Mouse (Mus musculus) liver, adult 2 months (tissue): Measurements from ENCODE around the gene Dapk2. TPM values are rescaled to one million over a fixed set of nuclear protein-coding genes. Genes with fewer than 3 reads are reported as not detected.

Source experiments
- DNase-seq: peaks from one replicate; pipeline ENCODE4 v3.0.0-alpha.2; 2011; ENCODE audit warnings: low read depth, low spot score; ENCODE audit errors: extremely low read depth
- H3K27ac ChIP-seq: fragments of 200-500 bp; replicated peaks from 2 replicates; pipeline ENCODE4 v1.5.1; 2012; ENCODE audit warnings: low read depth, mild to moderate bottlenecking, control low read depth, inconsistent platforms, low read length; ENCODE audit not compliant: insufficient read depth
- H3K27me3 ChIP-seq: fragments of 200-500 bp; 2 replicates; pipeline ENCODE4 v1.6.1; 2012; ENCODE audit warnings: mild to moderate bottlenecking, moderate library complexity, low read length, inconsistent platforms; ENCODE audit not compliant: control insufficient read depth, insufficient read depth
- H3K36me3 ChIP-seq: fragments of 200-500 bp; 2 replicates; pipeline ENCODE4 v1.6.1; 2012; ENCODE audit warnings: low read length, inconsistent platforms; ENCODE audit not compliant: control insufficient read depth, insufficient read depth
- H3K4me1 ChIP-seq: fragments of 200-500 bp; 2 replicates; pipeline ENCODE4 v1.6.1; 2011; ENCODE audit warnings: low read length; ENCODE audit not compliant: control insufficient read depth, insufficient read depth
- H3K4me3 ChIP-seq: fragments of 200-500 bp; 2 replicates; pipeline ENCODE4 v1.5.1; 2011; ENCODE audit warnings: low read depth, mild to moderate bottlenecking, control low read depth, low read length, moderate library complexity; ENCODE audit not compliant: insufficient read depth
- H3K79me2 ChIP-seq: fragments of 200-500 bp; 2 replicates; pipeline ENCODE4 v1.6.1; 2012; ENCODE audit warnings: inconsistent platforms, mild to moderate bottlenecking, low read length, moderate library complexity; ENCODE audit not compliant: control insufficient read depth, insufficient read depth
- H3K9ac ChIP-seq: fragments of 200-500 bp; 2 replicates; pipeline ENCODE4 v1.6.1; 2012; ENCODE audit warnings: low read depth, mild to moderate bottlenecking, control low read depth, inconsistent platforms, low read length
- CTCF ChIP-seq: fragments of 200-500 bp; IDR thresholded peaks from 2 replicates; pipeline ENCODE4 v1.5.1; 2011; ENCODE audit warnings: low read depth, low read length, control low read depth
- POLR2A ChIP-seq: fragments of 200-500 bp; IDR thresholded peaks from 2 replicates; pipeline ENCODE4 v1.6.1; 2011; ENCODE audit warnings: low read length, control low read depth; ENCODE audit not compliant: insufficient read depth; ENCODE audit errors: extremely low read depth
- WGBS: fragments of 180-500 bp; shearing (Covaris S2); methylation state at CpG from one replicate; pipeline ENCODE4 v1.1.7; 2018; 5-methylcytosine and 5-hydroxymethylcytosine counted together
- polyA plus RNA-seq: library from polyadenylated mRNA; depleted of rRNA; stranded (reverse); fragments of >200 nt; gene quantifications from 2 replicates; pipeline ENCODE4 v1.2.3, GENCODE M21; 2012
- total RNA-seq: library from RNA; depleted of rRNA; stranded (reverse); fragments of >200 nt; gene quantifications from 2 replicates; pipeline ENCODE4 v1.2.3, GENCODE M21; 2014

Dapk2 gene
- total and polyA plus RNA-seq, 2 experiments = 6.2 to 9.6 TPM

DNA sequence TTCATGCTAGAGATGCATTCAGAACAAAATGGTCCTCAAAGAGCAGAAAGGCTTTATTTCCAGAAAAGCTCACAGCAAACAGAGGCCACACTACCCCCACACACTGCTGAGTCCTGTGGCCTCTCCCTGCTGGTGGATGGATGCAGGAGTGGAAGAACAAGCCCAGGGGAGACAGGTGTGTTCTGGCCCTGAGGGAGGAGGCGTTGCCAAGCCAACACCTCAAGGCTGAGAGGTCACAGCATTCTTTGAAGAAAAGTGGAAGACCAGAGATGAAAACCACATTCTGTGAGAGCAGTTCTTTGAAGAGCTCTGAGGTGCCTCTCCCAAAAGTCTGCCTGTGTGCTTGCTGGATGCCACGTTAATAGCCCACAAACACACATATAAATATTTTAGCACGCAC lies 116.6 kb downstream of the Dapk2 start:
- Histone ChIP-seq H3K27ac (no peak overlapping the region), H3K4me1 (peaks cover 3% of the 10 kb centered on the region; the same call in 1 of the 2 replicates), H3K36me3 (peaks cover 18% of the 10 kb centered on the region; the same call in 1 of the 2 replicates), H3K4me3 (no peak overlapping the region), H3K79me2 (no peaks in the 10 kb centered on the region), H3K9ac (no peak overlapping the region), H3K27me3 (no peaks in the 10 kb centered on the region)
- no peak for DNase-seq
- TF ChIP-seq CTCF (no peak), POLR2A (no peak)
- WGBS = 77% methylated on average over 3 of the region's 3 CpGs

- Histone ChIP-seq H3K27me3 (no peaks in the 10 kb centered on the region), H3K4me1 (peaks cover 3% of the 10 kb centered on the region; the same call in 1 of the 2 replicates), H3K4me3 (no peak overlapping the region), H3K36me3 (peaks cover 18% of the 10 kb centered on the region; the same call in 1 of the 2 replicates), H3K9ac (no peak overlapping the region; the same call in 1 of the 2 replicates), H3K27ac (peak overlapping the region; percentile 46), H3K79me2 (no peaks in the 10 kb centered on the region)
- 42% methylated on average over 15 of the region's 15 CpGs for WGBS
- DNase-seq = no peak
- no peak for TF ChIP-seq POLR2A
- TF ChIP-seq CTCF = no peak
These were observed 117.4 kb downstream of the Dapk2 start for GRCm38 (mm10) chr9:66275267-66275991.

GRCm38 (mm10) chr9:66276062-66276461 lies 118.0 kb downstream of the Dapk2 start:
- no peak for DNase-seq
- no peak overlapping the region for H3K4me3 ChIP-seq
- WGBS = 66% methylated on average over 4 of the region's 4 CpGs
- H3K4me1 ChIP-seq = peaks cover 3% of the 10 kb centered on the region; the same call in 1 of the 2 replicates
- no peak overlapping the region for H3K9ac ChIP-seq
- H3K27ac ChIP-seq = 0 out of 2 replicates have a peak overlapping the region, but pooled peaks have one; percentile 31
- TF ChIP-seq CTCF = no peak
- no peak for TF ChIP-seq POLR2A
- H3K36me3 ChIP-seq = peaks cover 17% of the 10 kb centered on the region; the same call in 1 of the 2 replicates
- no peaks in the 10 kb centered on the region for H3K27me3 ChIP-seq
- H3K79me2 ChIP-seq = no peaks in the 10 kb centered on the region

DNA sequence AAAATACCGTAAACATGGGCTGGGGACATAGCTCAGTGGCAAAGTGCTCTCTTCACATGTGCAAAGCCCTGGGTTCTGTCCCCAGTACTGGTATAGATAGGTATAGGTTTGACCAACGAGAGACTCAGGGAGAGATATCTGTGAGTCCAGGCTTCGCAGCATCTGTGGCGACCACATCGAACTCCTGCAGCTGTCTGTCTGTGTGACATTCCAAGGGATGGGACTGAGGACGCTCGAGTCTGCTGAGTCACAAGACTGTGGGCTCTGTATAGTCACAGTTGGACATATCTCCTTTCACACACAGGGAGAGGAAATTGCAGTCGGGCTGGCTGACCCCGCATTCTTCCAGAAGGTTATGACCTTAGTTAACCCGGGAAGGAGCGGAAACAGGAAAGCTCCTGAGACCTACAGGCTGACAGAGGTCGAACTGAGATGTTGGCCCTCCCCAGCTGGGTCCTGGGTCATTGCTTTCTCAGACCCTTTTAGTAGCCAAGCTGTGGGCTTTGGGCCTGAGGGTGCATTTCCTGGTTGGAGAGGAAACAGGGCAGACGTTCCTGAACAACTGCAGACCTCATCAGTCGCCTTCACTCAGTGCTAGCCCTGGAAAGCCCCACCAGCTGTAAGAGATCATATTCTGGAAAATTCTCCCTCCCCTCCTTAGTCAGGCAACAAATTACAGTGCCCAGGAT lies 118.8 kb downstream of the Dapk2 start:
- Histone ChIP-seq H3K27me3 (no peaks in the 10 kb centered on the region), H3K36me3 (peaks cover 13% of the 10 kb centered on the region; the same call in 1 of the 2 replicates), H3K79me2 (no peaks in the 10 kb centered on the region), H3K4me3 (no peak overlapping the region), H3K9ac (no peak overlapping the region), H3K4me1 (peaks cover 3% of the 10 kb centered on the region; the same call in 1 of the 2 replicates), H3K27ac (peak overlapping the region; percentile 62)
- peak; percentile 64 for DNase-seq
- TF ChIP-seq POLR2A (no peak), CTCF (no peak)
- 60% methylated on average over 14 of the region's 14 CpGs for WGBS

DNA sequence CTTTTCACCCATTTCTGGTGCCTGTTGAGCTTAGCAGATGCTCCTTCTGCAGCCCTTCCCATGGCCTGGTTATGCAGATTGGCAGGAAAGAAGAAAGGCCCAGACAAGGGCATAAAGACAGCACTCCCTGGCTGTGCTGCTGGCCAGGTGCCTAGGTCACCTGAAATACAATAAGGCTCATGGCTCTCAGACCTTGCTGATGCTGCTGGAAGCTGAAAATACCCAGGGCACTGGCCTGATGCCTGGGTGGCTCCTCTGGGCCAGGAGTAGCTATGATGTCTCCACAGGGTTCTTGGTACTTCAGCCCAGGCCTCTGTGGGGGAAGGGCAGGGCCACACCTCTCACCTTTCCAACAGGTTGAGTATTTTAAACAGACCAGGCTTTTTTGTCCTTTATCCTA lies 121.6 kb downstream of the Dapk2 start:
- Histone ChIP-seq H3K79me2 (no peaks in the 10 kb centered on the region), H3K36me3 (no peaks in the 10 kb centered on the region), H3K4me3 (no peak overlapping the region), H3K27ac (no peak overlapping the region), H3K4me1 (peaks cover 5% of the 10 kb centered on the region; the same call in 1 of the 2 replicates), H3K9ac (no peak overlapping the region), H3K27me3 (no peaks in the 10 kb centered on the region)
- TF ChIP-seq CTCF = no peak
- no peak for TF ChIP-seq POLR2A
- no peak for DNase-seq

- no peak overlapping the region for H3K27ac ChIP-seq
- H3K79me2 ChIP-seq = no peaks in the 10 kb centered on the region
- H3K9ac ChIP-seq = no peak overlapping the region
- no peak for DNase-seq
- peaks cover 5% of the 10 kb centered on the region; the same call in 1 of the 2 replicates for H3K4me1 ChIP-seq
- H3K27me3 ChIP-seq = no peaks in the 10 kb centered on the region
- 61% methylated on average over 1 of the region's 1 CpGs for WGBS
- H3K36me3 ChIP-seq = no peaks in the 10 kb centered on the region
- no peak overlapping the region for H3K4me3 ChIP-seq
- TF ChIP-seq POLR2A (no peak), CTCF (no peak)
These were observed 122.5 kb downstream of the Dapk2 start for GRCm38 (mm10) chr9:66280496-66280895.
